Mouse (Mus musculus): ENCODE data around the gene Fbxo34.
"Not testable (repeated sequence)": the region's sequence is repeated elsewhere in the genome, so short reads cannot be mapped to it uniquely, and the experiment has no call there.

The Fbxo34 gene

DNA sequence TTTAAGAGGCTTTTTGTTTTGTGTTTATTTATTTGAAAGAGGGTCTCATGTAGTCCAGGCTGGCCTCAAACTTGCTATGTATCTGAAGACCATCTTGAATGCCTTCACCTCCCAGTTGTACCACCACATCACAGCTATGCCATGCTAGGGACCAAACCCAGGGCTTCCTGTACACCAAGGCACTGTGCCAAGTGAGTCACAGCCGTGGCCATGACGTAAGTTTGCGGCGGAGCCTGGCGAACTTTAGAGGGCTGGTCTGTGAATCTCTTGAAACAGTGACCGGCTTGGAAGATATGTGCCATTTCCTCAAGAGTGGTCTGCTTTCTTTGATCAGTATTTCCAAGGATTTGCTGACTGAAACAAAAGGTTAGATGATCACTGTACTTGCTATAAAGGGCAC lies 68.4 kb downstream of the Fbxo34 start:
- no peak for DNase-seq (ENCODE audit: low spot score)

DNA sequence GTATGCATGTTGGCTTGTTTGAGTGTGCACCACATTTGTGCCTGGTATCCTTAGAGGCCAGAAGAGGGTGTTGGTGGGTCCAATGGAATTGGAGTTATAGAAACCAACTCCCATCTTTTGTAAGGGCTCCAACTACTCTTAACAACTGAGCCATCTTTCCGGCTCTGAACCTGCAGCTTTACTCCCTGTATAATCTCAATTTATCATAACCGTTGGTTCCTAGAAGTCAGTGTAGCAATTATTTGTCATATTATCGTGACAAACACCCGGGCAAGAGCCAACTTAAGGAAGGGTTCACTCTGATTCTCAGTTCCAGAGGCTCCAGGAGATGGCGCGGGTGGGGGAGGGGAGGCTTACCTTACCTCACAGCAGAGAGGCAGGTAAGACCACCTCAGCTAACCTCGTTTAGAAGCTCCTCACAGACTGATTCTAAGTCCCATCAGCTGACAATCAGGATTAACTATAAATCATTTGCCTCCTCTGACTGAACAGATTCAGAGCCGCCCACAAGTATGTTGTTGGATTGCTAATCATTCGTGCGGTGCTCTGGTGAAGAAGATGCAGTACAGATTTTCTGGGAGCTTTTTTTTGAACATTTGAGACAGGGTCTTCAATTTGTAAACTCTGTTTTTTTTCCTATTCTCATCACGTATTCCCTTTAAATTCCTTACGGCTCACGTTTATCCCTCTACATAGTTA lies 70.7 kb downstream of the Fbxo34 start:
- no peak for DNase-seq (ENCODE audit: low spot score)

- DNase-seq (ENCODE audit: low spot score): no peak
Measured at GRCm38 (mm10) chr14:47521609-47522008, 71.4 kb downstream of the Fbxo34 start.

- no peak for DNase-seq (ENCODE audit: low spot score)
Measured at GRCm38 (mm10) chr14:47522301-47522700, 72.1 kb downstream of the Fbxo34 start.

DNA sequence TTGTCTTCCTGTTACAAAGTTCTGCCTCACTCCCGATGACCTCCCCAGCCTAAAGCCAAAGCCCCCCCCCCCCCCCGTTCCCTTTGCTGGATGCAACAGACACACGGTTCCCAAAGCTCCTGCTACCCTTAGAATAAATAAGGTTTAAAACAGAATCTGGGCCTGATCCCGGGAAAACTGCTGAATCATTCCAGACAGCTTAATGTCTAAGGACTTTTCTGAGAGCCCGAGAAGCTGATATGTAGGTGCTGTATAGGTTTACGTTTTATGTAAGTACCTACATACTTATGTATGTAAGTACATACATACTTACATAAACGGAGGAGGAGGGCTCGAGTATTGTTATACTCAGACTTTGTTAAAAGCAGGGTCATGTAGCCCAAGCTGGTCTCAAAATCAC lies 75.2 kb downstream of the Fbxo34 start:
- DNase-seq (ENCODE audit: low spot score): no peak

DNA sequence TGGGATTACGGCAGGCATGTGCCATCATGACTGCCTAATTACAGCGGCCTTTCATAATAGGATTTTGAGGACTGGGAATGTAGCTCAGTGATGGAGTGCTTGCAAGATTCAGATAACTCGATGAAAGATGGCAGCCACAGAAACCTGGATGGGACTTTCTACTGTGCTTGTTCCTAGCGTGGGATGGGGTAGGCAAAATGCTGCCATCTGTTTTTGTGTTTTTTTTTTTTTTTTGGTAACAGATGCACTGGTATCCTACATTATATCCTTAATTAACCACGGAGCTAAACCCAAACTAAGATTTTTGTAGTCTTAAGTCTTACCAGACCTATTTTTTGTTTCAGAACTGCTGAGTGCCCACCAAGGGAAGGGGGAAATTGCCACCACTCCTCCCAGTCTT lies 75.6 kb downstream of the Fbxo34 start:
- no peak for DNase-seq (ENCODE audit: low spot score)

DNA sequence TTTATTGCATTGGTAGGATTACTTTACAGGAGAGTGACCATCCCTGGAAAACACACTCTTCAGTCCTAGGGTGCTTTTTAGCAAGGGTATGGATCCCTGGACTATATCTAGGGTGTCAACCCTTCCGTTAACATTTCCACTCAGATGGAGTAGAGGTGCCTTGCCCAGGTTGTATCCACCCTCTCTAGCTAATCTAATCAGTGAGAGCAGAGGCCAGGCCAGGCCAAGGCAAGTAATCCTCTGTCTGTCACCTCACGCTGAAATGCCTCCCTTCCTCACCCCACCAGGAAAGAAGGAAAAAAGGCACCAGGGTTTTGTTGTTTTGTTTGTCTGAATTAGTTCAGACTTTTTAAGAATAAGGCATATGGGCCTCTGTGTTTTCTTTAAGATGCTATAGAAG lies 77.6 kb downstream of the Fbxo34 start:
- no peak for DNase-seq (ENCODE audit: low spot score)

GRCm38 (mm10) chr14:47528293-47528692 lies 78.1 kb downstream of the Fbxo34 start:
- DNase-seq (ENCODE audit: low spot score): no peak

- no peak for DNase-seq (ENCODE audit: low spot score)
Measured at GRCm38 (mm10) chr14:47529019-47529418, 78.8 kb downstream of the Fbxo34 start.

GRCm38 (mm10) chr14:47529592-47529991 lies 79.4 kb downstream of the Fbxo34 start:
- not testable (repeated sequence) for DNase-seq (ENCODE audit: low spot score)

- DNase-seq (ENCODE audit: low spot score): no peak
Measured at GRCm38 (mm10) chr14:47532496-47532895, 82.3 kb downstream of the Fbxo34 start.

GRCm38 (mm10) chr14:47533365-47534175 lies 83.3 kb downstream of the Fbxo34 start:
- no peak for DNase-seq (ENCODE audit: low spot score)

DNA sequence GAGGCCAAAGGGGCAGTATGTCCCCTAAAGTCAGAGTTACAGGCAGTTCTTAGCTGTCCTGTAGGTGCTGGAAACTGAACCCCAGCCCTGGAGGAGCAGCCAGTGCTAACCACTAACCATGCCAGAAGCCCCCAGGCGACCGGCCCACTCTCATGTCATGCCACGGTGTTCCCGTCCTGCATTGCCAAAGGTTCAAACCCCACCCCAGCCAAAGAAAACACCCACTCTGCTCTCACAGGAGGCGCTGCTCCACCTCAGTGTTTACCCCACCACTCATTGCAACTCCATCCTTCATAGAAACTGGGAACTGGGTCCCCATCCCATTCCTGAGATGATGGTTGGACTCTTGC lies 83.9 kb downstream of the Fbxo34 start:
- DNase-seq (ENCODE audit: low spot score): no peak

DNA sequence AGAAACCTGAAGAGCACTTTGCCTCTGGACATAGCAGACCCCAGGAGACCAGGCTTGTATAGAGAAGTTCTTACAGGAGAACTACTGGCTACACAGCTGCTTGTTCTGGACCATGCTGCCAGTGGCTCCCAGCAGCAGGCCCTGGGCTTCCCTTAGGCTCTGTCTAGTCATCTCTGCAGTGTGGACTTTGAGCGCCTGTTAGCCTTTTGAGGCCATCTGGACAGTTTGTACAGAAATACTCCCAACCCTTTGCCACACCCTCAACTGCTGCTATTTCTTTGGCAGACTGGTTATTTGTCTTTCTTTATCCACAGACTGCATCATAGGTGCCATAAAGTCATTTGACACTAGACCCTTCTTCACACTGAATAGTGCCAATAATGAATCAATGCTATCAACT lies 84.9 kb downstream of the Fbxo34 start:
- no peak for DNase-seq (ENCODE audit: low spot score)

DNA sequence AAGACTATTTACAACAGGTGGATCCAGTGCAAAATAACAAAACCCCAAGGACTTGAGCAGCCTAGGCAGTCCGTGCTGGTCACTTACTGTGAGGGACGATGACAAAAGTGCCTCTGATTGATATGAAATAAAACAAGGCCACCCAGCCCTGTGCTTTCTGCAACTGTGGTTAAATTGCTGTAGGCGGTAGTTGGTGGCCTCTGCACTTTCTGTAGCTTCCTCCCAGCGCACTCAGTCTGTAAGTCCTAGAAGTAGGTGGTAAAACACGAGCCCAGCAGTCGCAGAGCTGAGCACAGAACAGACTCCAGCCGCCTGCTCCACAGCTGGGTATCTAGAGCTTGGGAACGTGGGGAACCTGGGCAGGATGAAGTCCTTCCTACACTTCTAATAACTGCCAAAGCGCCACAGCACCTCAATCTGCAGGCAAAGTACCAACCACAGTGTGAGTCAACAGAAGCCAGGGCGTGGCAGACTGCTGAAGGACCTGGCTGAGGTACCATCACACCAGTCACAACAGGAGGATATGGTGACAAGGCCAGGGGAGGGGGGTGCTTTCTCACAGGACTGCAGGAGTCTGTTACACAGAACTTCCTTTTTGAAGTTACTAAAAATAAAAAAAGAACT lies 91.2 kb downstream of the Fbxo34 start:
- no peak for DNase-seq (ENCODE audit: low spot score)

- no peak for DNase-seq (ENCODE audit: low spot score)
Measured at GRCm38 (mm10) chr14:47542283-47542682, 92.1 kb downstream of the Fbxo34 start.

DNA sequence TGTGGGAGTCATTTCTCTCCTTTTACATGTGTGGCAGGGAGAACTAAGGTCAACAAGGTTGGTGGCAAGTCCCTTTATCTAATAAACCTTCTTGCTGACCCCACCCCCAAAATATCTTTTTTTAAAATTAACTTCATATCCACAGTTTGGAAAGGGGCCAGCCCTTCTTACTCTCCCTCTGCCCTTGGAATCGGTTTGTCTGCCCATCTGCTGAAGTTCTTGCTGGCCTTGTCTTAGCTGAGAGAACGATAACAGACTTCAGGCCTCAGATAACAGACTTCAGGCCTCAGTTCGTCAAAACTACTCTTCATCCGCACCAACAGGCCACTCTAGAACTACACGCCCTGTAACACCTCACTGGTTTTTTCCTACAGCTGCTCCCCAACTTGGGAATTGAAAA lies 94.1 kb downstream of the Fbxo34 start:
- no peak for DNase-seq (ENCODE audit: low spot score)

- DNase-seq (ENCODE audit: low spot score): no peak
Measured at GRCm38 (mm10) chr14:47544877-47545276, 94.7 kb downstream of the Fbxo34 start.

GRCm38 (mm10) chr14:47551668-47552067 lies 101.4 kb downstream of the Fbxo34 start:
- no peak for DNase-seq (ENCODE audit: low spot score)

DNA sequence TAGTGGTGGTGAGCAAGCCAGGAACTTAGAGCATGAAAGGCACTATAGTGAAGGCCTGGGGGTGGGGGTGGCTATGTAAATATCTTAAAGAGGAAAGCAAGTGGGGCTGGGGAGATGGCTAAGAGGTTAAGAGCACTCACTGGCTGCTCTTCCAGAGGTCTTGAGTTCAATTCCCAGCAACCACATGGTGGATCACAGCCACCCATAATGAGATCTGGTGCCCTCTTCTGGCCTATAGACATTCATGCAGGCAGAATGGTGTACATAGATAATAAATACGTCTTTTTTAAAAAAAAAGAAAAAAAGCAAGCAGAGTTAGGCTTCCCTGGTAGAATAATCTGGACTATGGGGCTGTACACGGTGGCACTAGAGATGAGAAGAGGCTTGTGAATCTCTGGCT lies 103.2 kb downstream of the Fbxo34 start:
- DNase-seq (ENCODE audit: low spot score): no peak

DNA sequence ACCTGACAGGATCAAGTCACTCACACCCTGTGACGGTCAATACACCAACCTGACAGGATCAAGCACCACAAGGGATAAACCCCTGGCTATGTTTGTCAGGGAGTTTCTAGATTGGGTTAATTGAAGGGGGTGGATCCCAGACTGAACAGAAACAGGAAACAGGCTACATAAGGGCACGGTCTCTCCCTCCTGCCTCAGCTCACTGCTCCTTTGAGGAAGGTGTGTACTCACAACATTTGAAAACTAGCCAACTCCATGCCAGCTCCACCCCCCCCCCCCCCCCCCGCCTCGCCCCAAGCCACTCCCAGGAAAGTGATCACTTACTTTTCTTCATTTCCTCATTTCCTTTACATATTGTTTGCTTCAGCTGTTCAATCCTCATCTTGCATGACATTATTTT lies 104.0 kb downstream of the Fbxo34 start:
- DNase-seq (ENCODE audit: low spot score): no peak

DNA sequence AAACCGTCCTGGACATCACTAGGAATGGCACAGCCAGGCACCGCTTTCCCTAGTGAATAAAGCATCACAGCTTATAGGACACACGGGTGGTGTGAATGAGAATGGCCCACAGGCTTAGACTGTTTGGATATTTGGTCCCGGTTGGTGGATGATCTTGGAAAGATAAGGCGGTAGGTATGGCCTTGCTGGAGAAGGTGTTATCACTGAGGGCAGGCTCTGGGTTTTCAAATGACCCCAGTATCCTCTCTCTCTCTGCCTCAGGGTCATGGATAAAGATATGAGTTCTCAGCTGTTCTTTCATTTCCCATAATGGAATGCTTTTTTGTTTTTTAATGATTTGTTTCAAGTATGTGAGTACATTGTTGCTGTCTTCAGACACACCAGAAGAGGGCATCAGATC lies 105.0 kb downstream of the Fbxo34 start:
- no peak for DNase-seq (ENCODE audit: low spot score)

DNA sequence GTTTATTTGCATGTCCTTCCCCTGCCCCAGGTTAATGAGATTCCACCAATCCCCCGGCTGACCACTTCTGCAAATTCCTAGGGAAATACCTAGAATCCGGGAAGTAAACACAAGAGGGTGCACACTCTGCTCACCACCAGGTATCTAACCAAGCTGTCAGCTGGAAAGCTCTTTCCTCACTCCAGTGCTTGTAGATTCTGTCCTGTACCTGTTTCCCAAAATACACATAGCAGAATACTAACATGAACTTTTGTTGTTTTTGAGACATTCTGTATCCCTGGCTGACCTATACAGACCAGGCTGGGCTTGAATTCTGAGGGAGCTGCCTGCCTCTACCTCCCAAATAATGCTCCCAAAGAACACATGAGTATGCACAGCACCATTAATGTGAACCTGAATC lies 110.5 kb downstream of the Fbxo34 start:
- no peak for DNase-seq (ENCODE audit: low spot score)

Measured in layer of hippocampus, adult 9-10 months (tissue).